Mouse (Mus musculus) spleen, postnatal 10 days (tissue): Measurements from ENCODE around the gene Tas2r123.

ENCODE experiments used
- DNase-seq, 2 experiments: peaks; one replicate each; pipeline ENCODE4 v3.0.0; 2021 to 2022; ENCODE audit warnings: low spot score in 2 of 2

Gene Tas2r123

GRCm38 (mm10) chr6:132846842-132847241 lies at the start of gene Tas2r123:
Gene Tas2r123, plus strand, starts transcription at chr6:132847142.
- no peak for DNase-seq

GRCm38 (mm10) chr6:132802518-132802917 lies 44.4 kb upstream of the Tas2r123 start, which contains the start of gene Tas2r117:
Gene Tas2r117, plus strand, starts transcription at chr6:132802818.
- no peak for DNase-seq

GRCm38 (mm10) chr6:132855138-132855537 lies 8.2 kb downstream of the Tas2r123 start, which contains the start of gene Tas2r116:
Gene Tas2r116, plus strand, starts transcription at chr6:132855438.
- DNase-seq = no peak

GRCm38 (mm10) chr6:132867708-132868107 lies 20.8 kb downstream of the Tas2r123 start, which contains the start of gene Tas2r110:
Gene Tas2r110, plus strand, starts transcription at chr6:132868008.
- DNase-seq = no peak

GRCm38 (mm10) chr6:132892711-132893110 lies 45.8 kb downstream of the Tas2r123 start, which contains the start of gene Tas2r113:
Gene Tas2r113, plus strand, starts transcription at chr6:132893011.
- no peak for DNase-seq
